Mouse (Mus musculus) kidney, adult 2 months (tissue): Measurements from ENCODE around the gene Poglut1. TPM values are rescaled to one million over a fixed set of nuclear protein-coding genes. Genes with fewer than 3 reads are reported as not detected.

Source experiments
- DNase-seq: peaks from one replicate; pipeline ENCODE4 v3.0.0; 2021
- H3K27ac ChIP-seq: fragments of 200-500 bp; 2 replicates; pipeline ENCODE4 v1.5.1; 2012; ENCODE audit warnings: low read depth, low read length, control low read depth, inconsistent platforms; ENCODE audit not compliant: insufficient read depth
- H3K27me3 ChIP-seq: fragments of 200-500 bp; replicated peaks from 2 replicates; pipeline ENCODE4 v1.6.1; 2012; ENCODE audit warnings: mild to moderate bottlenecking, moderate library complexity, low read length, inconsistent platforms; ENCODE audit not compliant: control insufficient read depth, insufficient read depth
- H3K36me3 ChIP-seq: fragments of 200-500 bp; 2 replicates; pipeline ENCODE4 v1.6.1; 2012; ENCODE audit warnings: mild to moderate bottlenecking, moderate library complexity, low read length, inconsistent platforms; ENCODE audit not compliant: control insufficient read depth, insufficient read depth
- H3K4me1 ChIP-seq: fragments of 200-500 bp; 2 replicates; pipeline ENCODE4 v1.6.1; 2011; ENCODE audit warnings: low read length; ENCODE audit not compliant: control insufficient read depth, insufficient read depth
- H3K4me3 ChIP-seq: fragments of 200-500 bp; 2 replicates; pipeline ENCODE4 v1.5.1; 2011; ENCODE audit warnings: mild to moderate bottlenecking, low read depth, low read length, control low read depth; ENCODE audit not compliant: insufficient read depth
- CTCF ChIP-seq: fragments of 200-500 bp; conservative IDR thresholded peaks from 2 replicates; pipeline ENCODE4 v1.5.1; 2011; ENCODE audit warnings: low read depth, mild to moderate bottlenecking, control low read depth, low read length, moderate library complexity, mixed read lengths; ENCODE audit not compliant: insufficient read depth, insufficient read length
- POLR2A ChIP-seq: fragments of 200-500 bp; IDR thresholded peaks from one replicate; pipeline ENCODE4 v1.6.1; 2011; ENCODE audit warnings: low read depth, low read length, control low read depth
- WGBS: fragments of 180-500 bp; shearing (Covaris S2); methylation state at CpG from one replicate; pipeline ENCODE4 v1.1.7; 2018; 5-methylcytosine and 5-hydroxymethylcytosine counted together
- polyA plus RNA-seq: library from polyadenylated mRNA; depleted of rRNA; stranded (reverse); fragments of >200 nt; gene quantifications from 2 replicates; pipeline ENCODE4 v1.2.3, GENCODE M21; 2012

Poglut1 gene
- polyA plus RNA-seq, 1 experiment, result 26.2 TPM

GRCm38 (mm10) chr16:38568192-38568591 lies 18.1 kb upstream of the Poglut1 start:
- Histone ChIP-seq H3K36me3 (peaks cover 2% of the 10 kb centered on the region; the same call in 1 of the 2 replicates), H3K4me3 (no peak overlapping the region), H3K27ac (no peak overlapping the region), H3K27me3 (no peaks in the 10 kb centered on the region), H3K4me1 (no peaks in the 10 kb centered on the region)
- WGBS, result 96% methylated on average over 5 of the region's 5 CpGs
- no peak for TF ChIP-seq POLR2A
- no peak for TF ChIP-seq CTCF
- DNase-seq, result no peak

- WGBS, result 14% methylated on average over 10 of the region's 10 CpGs
- H3K27me3 ChIP-seq, result no peaks in the 10 kb centered on the region
- peak overlapping the region; percentile 77; the same call in 1 of the 2 replicates for H3K4me3 ChIP-seq
- 0 out of 2 replicates have a peak, but pooled peaks cover 4% of the 10 kb centered on the region for H3K4me1 ChIP-seq
- H3K27ac ChIP-seq, result no peak overlapping the region
- H3K36me3 ChIP-seq, result peaks cover 2% of the 10 kb centered on the region; the same call in 1 of the 2 replicates
- TF ChIP-seq POLR2A (no peak), CTCF (no peak)
- DNase-seq, result no peak
Observed at GRCm38 (mm10) chr16:38563516-38563915, 13.5 kb upstream of the Poglut1 start.

GRCm38 (mm10) chr16:38562968-38563327 lies 12.9 kb upstream of the Poglut1 start:
- under 1% methylated on average over 25 of the region's 25 CpGs for WGBS
- Histone ChIP-seq H3K4me3 (peak overlapping the region; percentile 77), H3K36me3 (peaks cover 2% of the 10 kb centered on the region; the same call in 1 of the 2 replicates), H3K27me3 (no peaks in the 10 kb centered on the region), H3K27ac (no peak overlapping the region; the same call in 1 of the 2 replicates), H3K4me1 (0 out of 2 replicates have a peak, but pooled peaks cover 4% of the 10 kb centered on the region)
- TF ChIP-seq POLR2A (no peak), CTCF (no peak)
- DNase-seq, result no peak

- no peaks in the 10 kb centered on the region for H3K27me3 ChIP-seq
- DNase-seq, result peak; percentile 96
- H3K4me3 ChIP-seq, result peak overlapping the region; percentile 77
- H3K36me3 ChIP-seq, result no peaks in the 10 kb centered on the region; the same call in 1 of the 2 replicates
- 7% methylated on average over 37 of the region's 37 CpGs for WGBS
- H3K4me1 ChIP-seq, result 0 out of 2 replicates have a peak, but pooled peaks cover 4% of the 10 kb centered on the region
- peak overlapping the region; percentile 76 for H3K27ac ChIP-seq
- no peak for TF ChIP-seq CTCF
- peak; percentile 91 for TF ChIP-seq POLR2A
Observed at GRCm38 (mm10) chr16:38562131-38562967, 12.3 kb upstream of the Poglut1 start.

- H3K27ac ChIP-seq, result no peak within 1 kb of the TSS
- no peak within 1 kb of the TSS for H3K4me3 ChIP-seq
- 0 out of 2 replicates have a peak, but pooled peaks cover 4% of the 10 kb centered on the region for H3K4me1 ChIP-seq
- H3K27me3 ChIP-seq, result no peaks in the 10 kb centered on the region
- H3K36me3 ChIP-seq, result no peaks in the 10 kb centered on the region
- DNase-seq, result no peak
- TF ChIP-seq CTCF (no peak), POLR2A (no peak)
- 69% methylated on average over 3 of the region's 3 CpGs for WGBS
Observed at GRCm38 (mm10) chr16:38558221-38558748, 8.2 kb upstream of the Poglut1 start, which contains the start of gene Tmem39a. TSS of gene Tmem39a (plus strand) at chr16:38558698.

- H3K36me3 ChIP-seq, result no peaks in the 10 kb centered on the region
- no peak overlapping the region for H3K27ac ChIP-seq
- DNase-seq, result no peak
- TF ChIP-seq CTCF (no peak), POLR2A (no peak)
- H3K4me1 ChIP-seq, result no peaks in the 10 kb centered on the region
- 89% methylated on average over 3 of the region's 3 CpGs for WGBS
- no peaks in the 10 kb centered on the region for H3K27me3 ChIP-seq
- no peak overlapping the region for H3K4me3 ChIP-seq
Observed at GRCm38 (mm10) chr16:38555988-38556387, 5.9 kb upstream of the Poglut1 start.

GRCm38 (mm10) chr16:38548000-38548399 lies 2.1 kb downstream of the Poglut1 start:
- TF ChIP-seq POLR2A (no peak), CTCF (no peak)
- H3K4me1 ChIP-seq, result peaks cover 4% of the 10 kb centered on the region; the same call in 1 of the 2 replicates
- H3K27ac ChIP-seq, result no peak overlapping the region
- no peaks in the 10 kb centered on the region for H3K27me3 ChIP-seq
- H3K4me3 ChIP-seq, result no peak overlapping the region
- WGBS, result 93% methylated on average over 1 of the region's 1 CpGs
- no peaks in the 10 kb centered on the region for H3K36me3 ChIP-seq
- DNase-seq, result no peak
